Mouse (Mus musculus) midbrain, embryonic 10.5 days (tissue): ENCODE data around the gene Axin2. TPM values are rescaled to one million over a fixed set of nuclear protein-coding genes. Genes with fewer than 3 reads are reported as not detected.

ENCODE experiments used
- DNase-seq: peaks from one replicate; pipeline ENCODE4 v3.0.0-alpha.2; 2017; ENCODE audit warnings: low spot score
- H3K27ac ChIP-seq: fragments of 300-500 bp; sonication (generic); replicated peaks from 2 replicates; pipeline ENCODE4 v1.5.1; 2016; ENCODE audit warnings: mild to moderate bottlenecking
- H3K27me3 ChIP-seq: fragments of 300-500 bp; sonication (generic); 2 replicates; pipeline ENCODE4 v1.6.1; 2016; ENCODE audit warnings: low read depth, mild to moderate bottlenecking; ENCODE audit not compliant: poor library complexity, severe bottlenecking
- H3K36me3 ChIP-seq: fragments of 300-500 bp; sonication (generic); 2 replicates; pipeline ENCODE4 v1.6.1; 2016; ENCODE audit warnings: mild to moderate bottlenecking, moderate library complexity
- H3K4me1 ChIP-seq: fragments of 300-500 bp; sonication (generic); 2 replicates; pipeline ENCODE4 v1.6.1; 2016
- H3K4me3 ChIP-seq: fragments of 300-500 bp; sonication (generic); 2 replicates; pipeline ENCODE4 v1.5.1; 2016; ENCODE audit warnings: mild to moderate bottlenecking, moderate library complexity
- H3K9me3 ChIP-seq: fragments of 300-500 bp; sonication (generic); replicated peaks from 2 replicates; pipeline ENCODE4 v1.6.1; 2016; ENCODE audit warnings: mild to moderate bottlenecking
- WGBS: fragments of 180-500 bp; shearing (Covaris S2); methylation state at CpG from one replicate; pipeline ENCODE4 v1.1.7; 2016; 5-methylcytosine and 5-hydroxymethylcytosine counted together
- polyA plus RNA-seq: library from polyadenylated mRNA; unstranded; fragments of >200 nt; fragmentation: Nextera tagmentation; extraction: Ambion mirVana; gene quantifications from 2 replicates; pipeline ENCODE4 v1.2.1, GENCODE M21; 2016

Axin2 gene
- polyA plus RNA-seq, 1 experiment from 2014 or later = 17.5 TPM

- DNase-seq = peak; percentile 45
- H3K36me3 ChIP-seq = no peaks in the 10 kb centered on the region
- peaks cover 69% of the 10 kb centered on the region for H3K4me1 ChIP-seq
- peak overlapping the region; percentile 58 for H3K4me3 ChIP-seq
- H3K27ac ChIP-seq = peak overlapping the region; percentile 93
- 4% methylated on average over 21 of the region's 21 CpGs for WGBS
- peaks cover 36% of the 10 kb centered on the region for H3K27me3 ChIP-seq
- no peaks in the 10 kb centered on the region for H3K9me3 ChIP-seq
Measured at GRCm38 (mm10) chr11:108891871-108892380, 28.2 kb upstream of the Axin2 start.

- 5% methylated on average over 6 of the region's 7 CpGs for WGBS
- Histone ChIP-seq H3K9me3 (no peaks in the 10 kb centered on the region), H3K27me3 (peaks cover 41% of the 10 kb centered on the region), H3K27ac (peak overlapping the region; percentile 93), H3K4me3 (peak overlapping the region; percentile 58), H3K36me3 (no peaks in the 10 kb centered on the region), H3K4me1 (peaks cover 70% of the 10 kb centered on the region)
- DNase-seq = no peak
Measured at GRCm38 (mm10) chr11:108892406-108892805, 27.7 kb upstream of the Axin2 start.

GRCm38 (mm10) chr11:108893232-108893790 is 26.8 kb upstream of the Axin2 start:
- no peaks in the 10 kb centered on the region for H3K36me3 ChIP-seq
- peaks cover 46% of the 10 kb centered on the region for H3K27me3 ChIP-seq
- no peak for DNase-seq
- 32% methylated on average over 12 of the region's 12 CpGs for WGBS
- H3K4me3 ChIP-seq = peak overlapping the region; percentile 58; the same call in 1 of the 2 replicates
- no peaks in the 10 kb centered on the region for H3K9me3 ChIP-seq
- H3K27ac ChIP-seq = peak overlapping the region; percentile 93
- peaks cover 79% of the 10 kb centered on the region for H3K4me1 ChIP-seq

DNA sequence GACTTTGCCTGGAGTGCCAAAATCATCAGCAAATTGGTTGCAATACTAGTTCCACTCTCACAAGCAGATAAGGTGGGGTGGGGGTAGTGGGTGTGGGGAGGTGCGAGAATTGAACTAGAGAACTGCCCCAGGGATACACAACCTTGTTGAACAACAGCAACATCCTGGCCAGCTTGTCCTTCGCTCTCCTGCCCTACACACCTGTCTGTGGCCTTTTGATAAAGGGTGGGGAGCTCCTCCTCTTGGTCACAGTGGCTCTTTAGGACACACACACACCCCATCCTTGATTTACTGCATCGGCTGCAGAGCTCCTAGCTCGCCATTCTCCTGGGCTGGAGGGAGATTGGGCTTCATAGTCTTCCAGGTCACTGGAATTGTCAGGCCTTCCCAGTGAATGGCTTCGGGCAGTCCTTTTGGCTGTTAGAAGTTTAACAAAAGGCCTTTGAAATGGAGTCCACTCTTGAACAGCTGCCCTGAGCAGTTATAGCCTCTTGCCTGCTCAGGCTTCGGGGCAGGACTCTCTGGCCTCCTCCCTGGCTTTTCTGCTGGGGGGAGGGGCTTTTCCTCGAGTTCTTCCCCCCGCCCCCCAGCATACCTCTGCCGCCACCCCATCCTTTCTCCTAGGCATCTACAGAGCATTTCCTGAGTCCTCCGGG is 26.2 kb upstream of the Axin2 start:
- peak overlapping the region; percentile 58 for H3K4me3 ChIP-seq
- DNase-seq = peak; percentile 51
- H3K27ac ChIP-seq = peak overlapping the region; percentile 93
- no peaks in the 10 kb centered on the region for H3K36me3 ChIP-seq
- peaks cover 80% of the 10 kb centered on the region for H3K4me1 ChIP-seq
- WGBS = 31% methylated on average over 10 of the region's 10 CpGs
- H3K9me3 ChIP-seq = no peaks in the 10 kb centered on the region
- peaks cover 53% of the 10 kb centered on the region for H3K27me3 ChIP-seq

- Histone ChIP-seq H3K4me3 (no peak overlapping the region), H3K9me3 (no peaks in the 10 kb centered on the region), H3K27me3 (peaks cover 63% of the 10 kb centered on the region), H3K4me1 (peaks cover 61% of the 10 kb centered on the region), H3K36me3 (no peaks in the 10 kb centered on the region), H3K27ac (0 out of 2 replicates have a peak overlapping the region, but pooled peaks have one; percentile 25)
- 88% methylated on average over 4 of the region's 4 CpGs for WGBS
- no peak for DNase-seq
Measured at GRCm38 (mm10) chr11:108897034-108897433, 23.1 kb upstream of the Axin2 start.

DNA sequence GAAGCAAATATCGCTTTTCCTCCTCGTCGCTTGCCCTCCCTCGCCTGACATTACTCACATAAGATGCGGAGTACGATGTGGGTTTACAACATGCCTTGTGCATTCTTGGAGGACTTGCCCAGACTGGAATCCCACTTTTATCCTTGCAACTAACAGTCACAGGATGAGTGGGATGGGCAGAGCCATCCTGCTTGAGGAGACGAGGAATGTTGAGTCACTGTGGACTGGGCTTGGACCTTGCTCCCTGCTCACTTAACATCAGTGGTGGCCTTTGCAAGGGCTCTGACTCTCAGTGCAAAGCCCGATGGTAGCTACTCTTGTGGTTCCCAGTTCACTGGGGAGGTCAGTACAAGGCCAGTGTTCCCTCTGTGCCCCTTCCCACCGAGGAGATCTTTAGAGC is 22.1 kb upstream of the Axin2 start:
- no peak for DNase-seq
- Histone ChIP-seq H3K4me1 (peaks cover 53% of the 10 kb centered on the region), H3K9me3 (no peaks in the 10 kb centered on the region), H3K4me3 (no peak overlapping the region), H3K27me3 (peaks cover 63% of the 10 kb centered on the region), H3K27ac (peak overlapping the region; percentile 49; the same call in 1 of the 2 replicates), H3K36me3 (no peaks in the 10 kb centered on the region)
- 79% methylated on average over 9 of the region's 9 CpGs for WGBS

- Histone ChIP-seq H3K36me3 (no peaks in the 10 kb centered on the region), H3K27me3 (peaks cover 59% of the 10 kb centered on the region), H3K27ac (peak overlapping the region; percentile 49; the same call in 1 of the 2 replicates), H3K4me3 (no peak overlapping the region), H3K4me1 (peaks cover 49% of the 10 kb centered on the region), H3K9me3 (no peaks in the 10 kb centered on the region)
- 88% methylated on average over 6 of the region's 6 CpGs for WGBS
- no peak for DNase-seq
Measured at GRCm38 (mm10) chr11:108898483-108898882, 21.7 kb upstream of the Axin2 start.

DNA sequence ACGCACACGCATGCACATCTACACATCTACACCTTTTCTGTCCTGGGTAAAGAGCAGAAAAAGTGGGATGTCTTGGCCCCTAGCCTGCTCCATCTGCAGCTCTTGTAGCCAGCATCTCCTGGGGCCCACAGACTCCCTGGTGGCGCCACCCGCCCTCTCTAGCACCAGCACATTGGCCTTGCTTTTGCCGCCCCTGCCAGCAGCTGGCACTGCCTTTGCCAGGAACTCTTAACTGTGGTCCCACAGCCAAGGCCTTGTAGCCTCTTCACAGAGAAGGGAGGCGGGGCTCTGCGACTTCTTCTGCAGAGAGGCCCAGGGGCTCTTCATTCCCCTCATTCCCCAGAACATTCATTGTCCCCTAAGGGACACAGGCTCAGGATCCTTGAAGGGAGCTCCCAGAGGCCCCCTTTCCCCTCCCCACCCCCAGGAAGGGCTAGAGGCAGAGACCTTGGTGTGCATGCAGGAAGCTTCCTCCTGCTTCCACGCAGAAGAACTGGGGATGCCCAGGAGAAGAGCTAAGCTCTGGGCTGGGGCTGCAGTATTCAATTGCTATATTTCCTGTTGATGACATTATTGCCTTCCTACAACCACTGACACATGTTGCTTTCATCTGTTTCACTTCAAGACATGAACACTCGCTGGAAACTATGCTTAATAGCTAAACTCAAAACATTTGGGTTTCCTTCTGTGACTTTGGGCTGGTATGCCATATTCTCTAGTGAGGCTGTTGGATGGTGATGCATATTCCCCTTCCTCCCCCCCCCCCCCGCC is 19.2 kb upstream of the Axin2 start:
- WGBS = 81% methylated on average over 10 of the region's 10 CpGs
- H3K4me3 ChIP-seq = no peak overlapping the region
- peaks cover 38% of the 10 kb centered on the region for H3K27me3 ChIP-seq
- H3K9me3 ChIP-seq = no peaks in the 10 kb centered on the region
- H3K36me3 ChIP-seq = no peaks in the 10 kb centered on the region
- H3K4me1 ChIP-seq = peaks cover 31% of the 10 kb centered on the region
- no peak for DNase-seq
- H3K27ac ChIP-seq = peak overlapping the region; percentile 53

- WGBS = 70% methylated on average over 7 of the region's 7 CpGs
- Histone ChIP-seq H3K27ac (no peak overlapping the region), H3K4me1 (peaks cover 32% of the 10 kb centered on the region), H3K9me3 (no peaks in the 10 kb centered on the region), H3K36me3 (no peaks in the 10 kb centered on the region), H3K27me3 (peaks cover 36% of the 10 kb centered on the region), H3K4me3 (no peak overlapping the region)
- DNase-seq = no peak
Measured at GRCm38 (mm10) chr11:108901670-108902069, 18.5 kb upstream of the Axin2 start.

GRCm38 (mm10) chr11:108902303-108902702 is 17.8 kb upstream of the Axin2 start:
- no peak for DNase-seq
- peaks cover 31% of the 10 kb centered on the region for H3K4me1 ChIP-seq
- H3K36me3 ChIP-seq = no peaks in the 10 kb centered on the region
- H3K4me3 ChIP-seq = no peak overlapping the region
- no peak overlapping the region for H3K27ac ChIP-seq
- WGBS = 87% methylated on average over 4 of the region's 4 CpGs
- peaks cover 36% of the 10 kb centered on the region for H3K27me3 ChIP-seq
- H3K9me3 ChIP-seq = no peaks in the 10 kb centered on the region

DNA sequence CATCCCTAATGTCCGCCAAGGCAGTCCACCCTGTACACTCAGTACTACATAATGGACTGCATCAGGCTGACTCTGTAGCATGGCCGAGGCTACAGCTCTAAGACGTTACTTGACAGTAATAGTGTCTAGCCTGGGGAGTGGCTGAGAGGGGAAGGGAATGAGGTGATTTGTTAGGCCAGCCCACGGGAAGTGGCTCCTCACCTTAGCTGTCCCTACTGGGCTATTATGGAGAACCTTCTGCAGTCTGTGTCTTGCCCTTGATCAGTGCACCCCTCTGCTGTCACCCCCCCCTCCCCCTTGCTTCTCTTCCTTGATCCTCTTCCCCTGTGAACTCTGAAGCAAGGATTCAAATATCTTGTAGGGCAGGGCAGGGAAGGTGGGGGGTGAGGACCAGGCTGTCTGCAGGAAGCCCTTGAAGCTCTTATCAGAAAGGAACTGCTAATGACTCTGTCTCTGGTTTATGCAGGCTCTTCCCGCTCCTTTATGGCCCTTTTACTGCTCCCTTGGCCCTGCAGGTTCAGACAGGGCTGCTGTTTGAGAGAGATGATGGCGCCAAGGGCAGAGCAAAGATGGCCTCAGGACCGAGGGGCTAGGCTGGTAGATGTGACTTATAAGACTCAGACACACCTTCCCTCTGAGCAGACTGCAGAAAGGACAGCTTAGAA is 13.4 kb upstream of the Axin2 start:
- Histone ChIP-seq H3K27ac (no peak overlapping the region), H3K4me1 (peaks cover 36% of the 10 kb centered on the region), H3K36me3 (no peaks in the 10 kb centered on the region), H3K4me3 (no peak overlapping the region), H3K27me3 (peaks cover 52% of the 10 kb centered on the region), H3K9me3 (0 out of 2 replicates have a peak, but pooled peaks cover under 1% of the 10 kb centered on the region)
- WGBS = 78% methylated on average over 7 of the region's 7 CpGs
- no peak for DNase-seq
